Mouse (Mus musculus) kidney, adult 2 months (tissue): ENCODE results near the gene RPS10-NUDT3. TPM values are rescaled to one million over a fixed set of nuclear protein-coding genes. Genes with fewer than 3 reads are reported as not detected.

Experiments
- DNase-seq: peaks from one replicate; pipeline ENCODE4 v3.0.0; 2021
- H3K27ac ChIP-seq: fragments of 200-500 bp; 2 replicates; pipeline ENCODE4 v1.5.1; 2012; ENCODE audit warnings: low read depth, low read length, control low read depth, inconsistent platforms; ENCODE audit not compliant: insufficient read depth
- H3K27me3 ChIP-seq: fragments of 200-500 bp; replicated peaks from 2 replicates; pipeline ENCODE4 v1.6.1; 2012; ENCODE audit warnings: mild to moderate bottlenecking, moderate library complexity, low read length, inconsistent platforms; ENCODE audit not compliant: control insufficient read depth, insufficient read depth
- H3K36me3 ChIP-seq: fragments of 200-500 bp; 2 replicates; pipeline ENCODE4 v1.6.1; 2012; ENCODE audit warnings: mild to moderate bottlenecking, moderate library complexity, low read length, inconsistent platforms; ENCODE audit not compliant: control insufficient read depth, insufficient read depth
- H3K4me1 ChIP-seq: fragments of 200-500 bp; 2 replicates; pipeline ENCODE4 v1.6.1; 2011; ENCODE audit warnings: low read length; ENCODE audit not compliant: control insufficient read depth, insufficient read depth
- H3K4me3 ChIP-seq: fragments of 200-500 bp; 2 replicates; pipeline ENCODE4 v1.5.1; 2011; ENCODE audit warnings: mild to moderate bottlenecking, low read depth, low read length, control low read depth; ENCODE audit not compliant: insufficient read depth
- CTCF ChIP-seq: fragments of 200-500 bp; conservative IDR thresholded peaks from 2 replicates; pipeline ENCODE4 v1.5.1; 2011; ENCODE audit warnings: low read depth, mild to moderate bottlenecking, control low read depth, low read length, moderate library complexity, mixed read lengths; ENCODE audit not compliant: insufficient read depth, insufficient read length
- POLR2A ChIP-seq: fragments of 200-500 bp; IDR thresholded peaks from one replicate; pipeline ENCODE4 v1.6.1; 2011; ENCODE audit warnings: low read depth, low read length, control low read depth
- WGBS: fragments of 180-500 bp; shearing (Covaris S2); methylation state at CpG from one replicate; pipeline ENCODE4 v1.1.7; 2018; 5-methylcytosine and 5-hydroxymethylcytosine counted together
- polyA plus RNA-seq: library from polyadenylated mRNA; depleted of rRNA; stranded (reverse); fragments of >200 nt; gene quantifications from 2 replicates; pipeline ENCODE4 v1.2.3, GENCODE M21; 2012

Gene RPS10-NUDT3
- polyA plus RNA-seq, 1 experiment, result not detected

DNA sequence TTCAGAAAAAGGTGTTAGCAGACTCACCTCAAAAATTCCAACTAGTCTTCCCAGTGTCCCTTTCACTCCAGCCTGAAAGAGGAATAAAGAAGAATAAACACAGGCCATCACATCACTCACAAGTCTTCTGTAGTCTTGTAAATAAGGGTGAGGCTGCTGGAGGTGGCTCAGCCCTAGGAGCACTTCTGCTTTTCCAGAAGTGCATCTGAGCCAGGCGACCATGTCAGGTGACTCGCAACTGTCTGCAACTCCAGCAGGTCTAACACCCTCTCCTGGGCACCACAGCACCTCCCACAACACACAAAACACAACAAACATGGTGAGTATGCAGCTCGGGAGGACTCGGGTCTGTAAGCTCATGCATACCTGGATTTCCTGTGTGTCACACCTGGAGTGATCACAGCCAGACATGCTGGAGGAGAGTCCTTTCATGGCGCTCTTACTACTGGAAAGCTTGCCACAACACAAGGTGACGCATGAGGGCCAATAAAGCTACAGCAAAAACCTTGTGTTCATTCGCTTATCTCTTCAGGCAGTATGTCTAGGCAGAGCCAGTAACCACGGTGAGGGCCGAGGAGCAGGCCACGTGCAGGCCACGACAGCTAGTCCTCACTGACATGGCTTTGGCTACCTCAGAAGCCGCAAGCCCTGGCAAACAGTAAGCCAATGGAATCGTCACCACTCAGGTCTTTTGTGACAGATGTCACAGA lies 51.7 kb downstream of the RPS10-NUDT3 start:
- no peak for TF ChIP-seq POLR2A
- TF ChIP-seq CTCF, result no peak
- Histone ChIP-seq H3K4me3 (no peak overlapping the region), H3K27me3 (no peaks in the 10 kb centered on the region), H3K36me3 (no peaks in the 10 kb centered on the region; the same call in 1 of the 2 replicates), H3K27ac (no peak overlapping the region), H3K4me1 (peaks cover 13% of the 10 kb centered on the region)
- WGBS, result 89% methylated on average over 13 of the region's 13 CpGs
- DNase-seq, result no peak

DNA sequence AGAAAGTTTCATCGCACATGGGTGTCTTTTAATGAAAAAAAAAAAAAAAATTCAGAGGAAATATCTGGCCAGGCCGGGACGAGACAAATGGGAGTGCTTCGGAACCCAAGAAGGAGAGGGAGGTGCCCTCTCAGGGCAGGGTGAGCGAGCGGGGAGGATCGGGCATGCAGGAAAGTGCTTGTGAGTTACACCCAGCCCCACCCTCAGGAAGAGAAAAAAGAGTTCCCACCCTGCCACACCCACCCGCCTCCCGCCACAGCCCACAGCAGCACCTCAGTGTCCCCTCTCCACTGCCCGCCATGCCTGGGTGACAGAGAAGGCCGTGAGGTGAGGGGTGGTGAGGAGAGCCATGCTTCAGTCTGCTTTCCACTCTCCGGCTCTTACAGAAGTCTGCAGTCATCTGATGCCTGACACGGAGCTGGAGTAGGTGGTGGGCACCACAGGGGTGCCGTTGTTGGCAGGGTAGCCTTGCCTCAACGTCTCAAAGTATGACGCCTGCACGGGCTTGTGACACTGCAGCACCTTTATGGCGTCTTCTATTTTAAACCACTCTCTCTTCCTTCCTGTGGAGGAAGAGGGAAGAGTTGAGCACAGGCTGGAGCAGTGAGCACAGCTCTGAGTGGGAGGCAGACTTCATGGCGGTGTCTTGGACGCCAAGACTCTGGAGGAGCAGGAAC lies 54.5 kb downstream of the RPS10-NUDT3 start:
- H3K27me3 ChIP-seq, result no peaks in the 10 kb centered on the region
- 68% methylated on average over 20 of the region's 20 CpGs for WGBS
- no peak overlapping the region for H3K4me3 ChIP-seq
- H3K4me1 ChIP-seq, result no peaks in the 10 kb centered on the region
- no peak overlapping the region for H3K27ac ChIP-seq
- TF ChIP-seq POLR2A (no peak), CTCF (no peak)
- DNase-seq, result no peak
- H3K36me3 ChIP-seq, result no peaks in the 10 kb centered on the region; the same call in 1 of the 2 replicates

DNA sequence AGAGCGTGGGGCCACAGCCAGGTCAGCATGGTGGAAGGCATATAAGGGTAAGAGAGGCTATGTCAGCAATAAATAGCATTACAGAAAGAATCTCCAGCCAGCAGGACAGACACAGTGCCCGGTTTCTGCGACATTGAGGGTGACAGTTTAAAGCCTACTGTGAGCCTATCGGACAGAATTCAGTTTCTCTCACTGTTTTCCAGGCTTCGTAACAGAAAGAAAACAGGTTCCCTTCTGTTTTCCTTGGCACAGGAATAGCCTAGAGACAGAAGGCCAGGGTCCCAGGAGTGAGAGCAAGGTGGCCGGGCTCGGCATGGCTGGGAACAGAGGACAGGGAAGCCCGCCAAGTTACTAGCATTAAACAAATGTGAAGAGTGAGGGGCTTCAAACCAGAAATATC lies 55.2 kb downstream of the RPS10-NUDT3 start:
- H3K27ac ChIP-seq, result no peak overlapping the region
- TF ChIP-seq POLR2A, result no peak
- TF ChIP-seq CTCF, result no peak
- H3K4me3 ChIP-seq, result no peak overlapping the region
- no peaks in the 10 kb centered on the region for H3K27me3 ChIP-seq
- H3K4me1 ChIP-seq, result no peaks in the 10 kb centered on the region
- WGBS, result 90% methylated on average over 8 of the region's 8 CpGs
- DNase-seq, result no peak
- H3K36me3 ChIP-seq, result no peaks in the 10 kb centered on the region; the same call in 1 of the 2 replicates

DNA sequence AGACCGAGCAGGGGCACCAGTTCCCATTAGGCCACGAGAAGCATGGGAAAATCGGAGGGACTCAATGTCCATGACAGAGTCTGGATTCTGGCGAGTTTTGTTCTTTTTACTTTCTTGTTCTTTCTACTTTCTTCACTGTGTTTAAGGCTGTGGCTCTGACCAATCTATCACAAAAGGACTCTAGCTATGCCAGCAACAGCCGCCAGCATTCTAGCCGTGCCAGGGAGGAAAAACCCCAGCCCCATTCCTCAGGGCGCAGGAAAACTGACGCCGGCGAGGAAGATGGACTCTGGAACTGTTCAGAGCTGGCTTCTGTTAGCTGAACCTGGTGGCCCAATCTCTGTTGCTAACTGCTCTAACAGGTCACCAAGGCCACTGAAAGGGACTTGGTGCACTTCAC lies 56.5 kb downstream of the RPS10-NUDT3 start:
- H3K4me3 ChIP-seq, result no peak overlapping the region
- no peak overlapping the region for H3K27ac ChIP-seq
- no peaks in the 10 kb centered on the region for H3K4me1 ChIP-seq
- no peaks in the 10 kb centered on the region for H3K27me3 ChIP-seq
- WGBS, result 90% methylated on average over 10 of the region's 10 CpGs
- peak; percentile 48 for DNase-seq
- no peaks in the 10 kb centered on the region; the same call in 1 of the 2 replicates for H3K36me3 ChIP-seq
- no peak for TF ChIP-seq POLR2A
- TF ChIP-seq CTCF, result no peak

DNA sequence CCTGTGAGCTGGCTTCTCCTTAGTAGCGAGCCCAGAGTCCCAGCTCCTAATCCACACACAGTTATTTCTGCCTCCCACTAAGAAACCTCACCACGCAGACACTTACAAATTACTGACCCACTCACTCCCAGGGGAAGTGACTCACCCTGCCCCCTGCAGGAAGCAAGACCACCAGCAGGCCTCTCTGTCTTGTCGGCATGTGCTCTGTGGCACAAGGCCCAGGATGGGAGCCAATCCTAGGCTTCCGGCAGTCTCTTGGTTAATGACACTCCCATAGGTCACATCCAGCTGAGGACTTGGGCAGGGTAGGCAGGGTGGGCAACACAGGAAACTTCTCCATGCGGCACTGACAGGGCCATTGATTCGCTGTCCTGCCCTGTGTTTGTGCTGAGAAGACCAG lies 57.6 kb downstream of the RPS10-NUDT3 start:
- 46% methylated on average over 6 of the region's 6 CpGs for WGBS
- TF ChIP-seq POLR2A (no peak), CTCF (no peak)
- Histone ChIP-seq H3K27me3 (no peaks in the 10 kb centered on the region), H3K27ac (no peak overlapping the region), H3K36me3 (no peaks in the 10 kb centered on the region; the same call in 1 of the 2 replicates), H3K4me1 (no peaks in the 10 kb centered on the region), H3K4me3 (no peak overlapping the region)
- DNase-seq, result peak; percentile 25

DNA sequence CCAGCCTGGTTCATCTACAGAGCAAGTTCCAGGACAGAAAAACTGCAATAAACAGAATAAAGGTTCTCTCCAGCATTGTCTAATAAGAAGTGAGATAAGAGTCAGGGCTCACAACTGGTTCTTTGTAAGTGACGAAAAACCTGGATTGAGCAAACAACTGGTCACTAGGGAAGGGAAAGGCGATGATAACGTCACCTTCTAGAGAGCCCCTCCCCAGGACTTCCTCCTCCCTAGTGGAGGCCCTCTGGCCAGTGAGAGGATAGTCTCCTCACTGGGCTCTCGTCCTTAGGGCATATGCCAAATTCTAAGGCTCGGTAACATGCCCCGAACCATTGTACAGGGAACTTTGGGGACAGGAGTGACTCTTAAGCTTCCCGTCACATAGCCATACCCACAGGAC lies 59.0 kb downstream of the RPS10-NUDT3 start:
- DNase-seq, result no peak
- H3K27ac ChIP-seq, result no peak overlapping the region
- H3K36me3 ChIP-seq, result no peaks in the 10 kb centered on the region; the same call in 1 of the 2 replicates
- no peak for TF ChIP-seq POLR2A
- 87% methylated on average over 7 of the region's 7 CpGs for WGBS
- H3K4me3 ChIP-seq, result no peak overlapping the region
- no peaks in the 10 kb centered on the region for H3K27me3 ChIP-seq
- H3K4me1 ChIP-seq, result no peaks in the 10 kb centered on the region

DNA sequence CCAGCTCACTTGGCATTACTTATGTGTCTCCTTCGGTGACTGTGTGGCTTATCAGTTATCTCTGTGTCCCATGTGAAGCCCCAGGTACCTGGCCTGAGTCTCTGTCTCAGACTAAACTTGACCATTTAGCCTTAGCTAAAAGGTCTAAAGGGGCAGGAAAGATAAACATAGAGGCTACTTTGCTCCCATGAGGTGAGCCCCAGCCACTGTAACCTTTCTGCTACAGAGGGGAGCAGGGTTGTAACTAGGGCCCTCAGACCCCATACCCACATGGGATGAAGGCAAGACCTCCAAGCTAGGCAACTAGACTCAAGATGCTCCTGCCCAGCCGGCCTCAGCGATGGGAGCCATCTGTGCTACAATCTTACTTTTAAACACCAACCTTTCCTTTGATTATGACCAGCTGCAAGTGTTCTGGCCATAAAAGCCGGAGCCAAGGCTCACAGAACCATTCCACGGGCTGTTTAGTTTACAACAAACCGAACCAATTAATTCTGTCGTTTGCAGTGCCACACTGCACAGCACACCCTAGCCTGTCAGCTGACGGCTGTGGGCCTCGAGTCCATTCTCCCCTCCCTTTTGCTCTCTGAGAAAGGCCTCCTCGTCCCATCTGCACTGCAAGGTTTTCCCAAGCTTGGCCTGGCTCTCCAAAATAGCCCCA lies 59.8 kb downstream of the RPS10-NUDT3 start:
- no peaks in the 10 kb centered on the region for H3K4me1 ChIP-seq
- no peak overlapping the region for H3K27ac ChIP-seq
- 54% methylated on average over 10 of the region's 10 CpGs for WGBS
- no peaks in the 10 kb centered on the region for H3K27me3 ChIP-seq
- no peak for DNase-seq
- H3K4me3 ChIP-seq, result no peak overlapping the region
- TF ChIP-seq POLR2A (no peak), CTCF (no peak)
- no peaks in the 10 kb centered on the region for H3K36me3 ChIP-seq
